Mouse (Mus musculus) testis, postnatal 14 days (tissue): ENCODE data around the gene Mlx.

Experiments
- DNase-seq: peaks from one replicate; pipeline ENCODE4 v3.0.0; 2021; ENCODE audit warnings: low spot score

The Mlx gene

GRCm38 (mm10) chr11:101086756-101087681 lies at the start of gene Mlx:
Gene Mlx, plus strand, starts transcription at chr11:101087277.
- peak; percentile 89 for DNase-seq

GRCm38 (mm10) chr11:101037795-101038194 lies 49.3 kb upstream of the Mlx start:
- DNase-seq = no peak

GRCm38 (mm10) chr11:101045826-101046225 lies 41.3 kb upstream of the Mlx start:
- DNase-seq = no peak

- no peak for DNase-seq
Observed at GRCm38 (mm10) chr11:101046440-101046839, 40.6 kb upstream of the Mlx start.

- no peak for DNase-seq
Observed at GRCm38 (mm10) chr11:101047502-101047901, 39.6 kb upstream of the Mlx start.

- DNase-seq = no peak
Observed at GRCm38 (mm10) chr11:101050359-101050758, 36.7 kb upstream of the Mlx start.

GRCm38 (mm10) chr11:101051051-101051493 lies 36.0 kb upstream of the Mlx start:
- DNase-seq = no peak

GRCm38 (mm10) chr11:101051617-101052016 lies 35.5 kb upstream of the Mlx start:
- DNase-seq = no peak

GRCm38 (mm10) chr11:101052751-101053473 lies 34.2 kb upstream of the Mlx start:
- peak; percentile 72 for DNase-seq

GRCm38 (mm10) chr11:101053974-101054373 lies 33.1 kb upstream of the Mlx start:
- no peak for DNase-seq

- no peak for DNase-seq
Observed at GRCm38 (mm10) chr11:101055418-101055817, 31.7 kb upstream of the Mlx start.

- DNase-seq = peak; percentile 67
Observed at GRCm38 (mm10) chr11:101056885-101057284, 30.2 kb upstream of the Mlx start.

- peak; percentile 72 for DNase-seq
Observed at GRCm38 (mm10) chr11:101057860-101058259, 29.2 kb upstream of the Mlx start.

GRCm38 (mm10) chr11:101058726-101059125 lies 28.4 kb upstream of the Mlx start:
- no peak for DNase-seq

- no peak for DNase-seq
Observed at GRCm38 (mm10) chr11:101059473-101059872, 27.6 kb upstream of the Mlx start.

- DNase-seq = peak; percentile 63
Observed at GRCm38 (mm10) chr11:101060126-101060525, 27.0 kb upstream of the Mlx start.

- no peak for DNase-seq
Observed at GRCm38 (mm10) chr11:101061049-101061448, 26.0 kb upstream of the Mlx start.

- DNase-seq = no peak
Observed at GRCm38 (mm10) chr11:101062165-101062884, 24.8 kb upstream of the Mlx start.

GRCm38 (mm10) chr11:101062971-101063675 lies 24.0 kb upstream of the Mlx start:
- DNase-seq = no peak

- DNase-seq = peak; percentile 73
Observed at GRCm38 (mm10) chr11:101063676-101064327, 23.3 kb upstream of the Mlx start.

- DNase-seq = no peak
Observed at GRCm38 (mm10) chr11:101064462-101064861, 22.6 kb upstream of the Mlx start.
